Mouse (Mus musculus) myocyte (in vitro differentiated cells): Measurements from ENCODE around the gene Cog3. TPM values are rescaled to one million over a fixed set of nuclear protein-coding genes. Genes with fewer than 3 reads are reported as not detected.

Experiments
- H3K27me3 ChIP-seq: one replicate; pipeline ENCODE4 v1.6.1; 2011; ENCODE audit not compliant: control insufficient read depth, insufficient read depth, insufficient read length
- H3K36me3 ChIP-seq: one replicate; pipeline ENCODE4 v1.6.1; 2011; ENCODE audit not compliant: control insufficient read depth, insufficient read depth
- H3K4me2 ChIP-seq: one replicate; pipeline ENCODE4 v1.6.1; 2011; ENCODE audit warnings: low read depth, control low read depth
- H3K4me3 ChIP-seq: one replicate; pipeline ENCODE4 v1.5.1; 2011; ENCODE audit warnings: mild to moderate bottlenecking, control low read depth, moderate library complexity
- H3K79me2 ChIP-seq: one replicate; pipeline ENCODE4 v1.6.1; 2011; ENCODE audit not compliant: control insufficient read depth, insufficient read depth
- H3ac ChIP-seq: one replicate; pipeline ENCODE4 v1.6.1; 2011; ENCODE audit not compliant: control insufficient read depth, insufficient read length
- CEBPB ChIP-seq: IDR thresholded peaks from 2 replicates; pipeline ENCODE4 v1.6.1; 2011; ENCODE audit warnings: mild to moderate bottlenecking, moderate library complexity; ENCODE audit not compliant: poor library complexity, insufficient read depth, severe bottlenecking
- E2F4 ChIP-seq: IDR thresholded peaks from one replicate; pipeline ENCODE4 v1.6.1; 2011; ENCODE audit warnings: mild to moderate bottlenecking, control low read depth, moderate library complexity; ENCODE audit not compliant: insufficient read depth
- MAX ChIP-seq: IDR thresholded peaks from one replicate; pipeline ENCODE4 v1.6.1; 2011; ENCODE audit warnings: low read depth, mild to moderate bottlenecking, control low read depth
- MYOD1 ChIP-seq, 3 experiments: IDR thresholded peaks; one replicate each; pipeline ENCODE4 v1.6.1; 2011; ENCODE audit warnings: control low read depth in 2 of 3, low read depth in 2 of 3, mild to moderate bottlenecking in 2 of 3, moderate library complexity in 1 of 3; ENCODE audit not compliant: insufficient read length in 2 of 3, control insufficient read depth in 1 of 3
- MYOG ChIP-seq, 3 experiments: IDR thresholded peaks; one replicate each; pipeline ENCODE4 v1.6.1; 2011; ENCODE audit warnings: control low read depth in 2 of 3, low read depth in 2 of 3, mild to moderate bottlenecking in 2 of 3; ENCODE audit not compliant: insufficient read length in 2 of 3, control insufficient read depth in 1 of 3, insufficient read depth in 1 of 3
- POLR2A ChIP-seq: IDR thresholded peaks from one replicate; pipeline ENCODE4 v1.6.1; 2011; ENCODE audit warnings: low read depth, mild to moderate bottlenecking, control low read depth, moderate library complexity; ENCODE audit not compliant: insufficient read length
- POLR2AphosphoS2 ChIP-seq: IDR thresholded peaks from one replicate; pipeline ENCODE4 v1.6.1; 2011; ENCODE audit warnings: low read depth, control low read depth; ENCODE audit not compliant: insufficient read length
- REST ChIP-seq: IDR thresholded peaks from one replicate; pipeline ENCODE4 v1.6.1; 2011; ENCODE audit warnings: mild to moderate bottlenecking, control low read depth, moderate library complexity; ENCODE audit not compliant: insufficient read depth, insufficient read length
- SRF ChIP-seq: IDR thresholded peaks from one replicate; pipeline ENCODE4 v1.6.1; 2011; ENCODE audit warnings: low read depth; ENCODE audit not compliant: control insufficient read depth, insufficient read length
- TCF12 ChIP-seq: IDR thresholded peaks from one replicate; pipeline ENCODE4 v1.6.1; 2011; ENCODE audit warnings: mild to moderate bottlenecking, control low read depth; ENCODE audit not compliant: poor library complexity, insufficient read depth, severe bottlenecking
- TCF3 ChIP-seq: IDR thresholded peaks from one replicate; pipeline ENCODE4 v1.6.1; 2011; ENCODE audit warnings: low read depth, control low read depth; ENCODE audit not compliant: insufficient read length
- USF1 ChIP-seq: IDR thresholded peaks from one replicate; pipeline ENCODE4 v1.6.1; 2011; ENCODE audit warnings: low read depth, mild to moderate bottlenecking, control low read depth, moderate library complexity
- polyA plus RNA-seq: library from polyadenylated mRNA; unstranded; fragments of >200 nt; fragmentation: generic; extraction: Trizol; gene quantifications from one replicate; pipeline ENCODE4 v1.2.1, GENCODE M21; 2012; ENCODE audit warnings: missing spikeins

Gene Cog3
- polyA plus RNA-seq, 1 experiment: 7.7 TPM

- peaks cover 42% of the 10 kb centered on the region for H3K27me3 ChIP-seq
- no peaks in the 10 kb centered on the region for H3K79me2 ChIP-seq
- no peak overlapping the region for H3K4me2 ChIP-seq
- no peak for TF ChIP-seq USF1
- TF ChIP-seq MYOD1 (IDR thresholded peaks at IDR 0.05; ENCODE audit: control insufficient read depth in 1 of 3, insufficient read length in 2 of 3, low read depth in 2 of 3): no peak
- TF ChIP-seq MAX: no peak
- no peak for TF ChIP-seq POLR2A
- no peak for TF ChIP-seq TCF12
- TF ChIP-seq TCF3: no peak
- TF ChIP-seq REST: no peak
- no peak for TF ChIP-seq CEBPB
- no peak for TF ChIP-seq E2F4
- TF ChIP-seq MYOG (IDR thresholded peaks at IDR 0.05; ENCODE audit: control insufficient read depth in 1 of 3, insufficient read depth in 1 of 3, insufficient read length in 2 of 3, low read depth in 2 of 3): no peak
- no peak for TF ChIP-seq SRF
- no peak for TF ChIP-seq POLR2AphosphoS2
- H3K4me3 ChIP-seq: no peak overlapping the region
- no peaks in the 10 kb centered on the region for H3K36me3 ChIP-seq
- H3ac ChIP-seq: no peak overlapping the region
Observed at GRCm38 (mm10) chr14:75665430-75666180, 88.7 kb downstream of the Cog3 start.

- no peak for TF ChIP-seq E2F4
- TF ChIP-seq USF1: no peak
- no peak for TF ChIP-seq MYOD1 (IDR thresholded peaks at IDR 0.05; ENCODE audit: control insufficient read depth in 1 of 3, insufficient read length in 2 of 3, low read depth in 2 of 3)
- no peak for TF ChIP-seq SRF
- TF ChIP-seq CEBPB: no peak
- TF ChIP-seq TCF3: no peak
- TF ChIP-seq MYOG (IDR thresholded peaks at IDR 0.05; ENCODE audit: control insufficient read depth in 1 of 3, insufficient read depth in 1 of 3, insufficient read length in 2 of 3, low read depth in 2 of 3): no peak
- TF ChIP-seq REST: no peak
- TF ChIP-seq MAX: no peak
- TF ChIP-seq TCF12: no peak
- TF ChIP-seq POLR2A: no peak
- no peak for TF ChIP-seq POLR2AphosphoS2
- no peak overlapping the region for H3K4me2 ChIP-seq
- no peak overlapping the region for H3ac ChIP-seq
Observed at GRCm38 (mm10) chr14:75661548-75661947, 92.8 kb downstream of the Cog3 start.

GRCm38 (mm10) chr14:75660936-75661335, 93.4 kb downstream of the Cog3 start:
- Histone ChIP-seq H3K79me2 (no peaks in the 10 kb centered on the region), H3ac (no peak overlapping the region), H3K4me2 (no peak overlapping the region), H3K4me3 (no peak overlapping the region), H3K27me3 (peaks cover 49% of the 10 kb centered on the region), H3K36me3 (no peaks in the 10 kb centered on the region)
- TF ChIP-seq MYOG (IDR thresholded peaks at IDR 0.05; ENCODE audit: control insufficient read depth in 1 of 3, insufficient read depth in 1 of 3, insufficient read length in 2 of 3, low read depth in 2 of 3) (no peak), TCF3 (no peak), POLR2A (no peak), TCF12 (no peak), E2F4 (no peak), REST (no peak), MAX (no peak), SRF (no peak), CEBPB (no peak), POLR2AphosphoS2 (no peak), USF1 (no peak), MYOD1 (IDR thresholded peaks at IDR 0.05; ENCODE audit: control insufficient read depth in 1 of 3, insufficient read length in 2 of 3, low read depth in 2 of 3) (no peak)

More at GRCm38 (mm10) chr14:75661548-75661947, 92.8 kb downstream of the Cog3 start:
- Histone ChIP-seq H3K27me3 (peaks cover 49% of the 10 kb centered on the region), H3K79me2 (no peaks in the 10 kb centered on the region), H3K4me3 (no peak overlapping the region), H3K36me3 (no peaks in the 10 kb centered on the region)

Other genes with a start within 250 kb of the Cog3 start
- gene Spert, start 161.4 kb downstream of the Cog3 start, polyA plus RNA-seq: not detected
- gene Erich6b, start 112.3 kb downstream of the Cog3 start, polyA plus RNA-seq: not detected
- gene Slc25a30, start 32.5 kb upstream of the Cog3 start, polyA plus RNA-seq: 13.0 TPM
- gene Tpt1, start 90.6 kb upstream of the Cog3 start, polyA plus RNA-seq: 6,214 TPM
- gene Kctd4, start 200.5 kb upstream of the Cog3 start, polyA plus RNA-seq: 0.01 TPM